Mouse (Mus musculus): ENCODE measurements around the gene Ttll1.

DNA sequence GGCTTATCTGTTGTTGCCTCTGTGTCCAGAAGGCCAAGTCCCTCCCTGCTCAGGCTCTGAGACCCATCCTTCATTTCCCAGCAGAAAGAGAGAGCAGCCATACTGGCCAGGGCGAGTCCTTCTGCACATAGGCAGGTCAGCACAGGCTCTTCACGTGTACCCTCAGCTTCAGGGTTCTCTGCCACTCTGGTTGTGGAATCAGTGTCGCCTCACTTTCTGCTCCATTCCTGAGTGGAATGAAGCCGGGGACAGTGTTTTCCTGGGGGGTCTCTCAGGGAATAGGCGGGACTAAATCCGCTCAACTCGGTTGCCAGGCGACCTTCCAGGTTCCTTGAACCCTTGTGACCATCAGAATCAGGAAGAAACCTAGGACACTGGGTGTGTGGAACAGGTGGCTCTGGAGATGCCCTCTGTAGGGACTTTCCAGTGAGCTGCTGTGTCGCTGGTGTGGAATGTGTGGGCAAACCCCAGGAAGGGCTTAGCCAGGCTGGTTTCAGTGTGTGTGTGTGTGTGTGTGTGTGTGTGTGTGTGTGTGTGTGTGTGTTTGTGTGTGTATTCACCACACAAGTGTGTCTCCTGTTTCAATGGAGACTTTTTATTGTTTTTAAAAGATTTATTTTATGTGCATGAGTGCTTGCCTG is 31.1 kb upstream of the Ttll1 start:
- TF ChIP-seq EP300 (IDR thresholded peaks at IDR 0.05; ENCODE audit: low read depth), result no peak
- TF ChIP-seq CTCF (IDR thresholded peaks at IDR 0.05; ENCODE audit: low read depth), result no peak

Measured in heart, postnatal 0 days (tissue).